Mouse (Mus musculus) cerebellum, adult 11 months (tissue): ENCODE results near the gene Eif4e2.

Source experiments
- DNase-seq: peaks from one replicate; pipeline ENCODE4 v3.0.0; 2022

The Eif4e2 gene

DNA sequence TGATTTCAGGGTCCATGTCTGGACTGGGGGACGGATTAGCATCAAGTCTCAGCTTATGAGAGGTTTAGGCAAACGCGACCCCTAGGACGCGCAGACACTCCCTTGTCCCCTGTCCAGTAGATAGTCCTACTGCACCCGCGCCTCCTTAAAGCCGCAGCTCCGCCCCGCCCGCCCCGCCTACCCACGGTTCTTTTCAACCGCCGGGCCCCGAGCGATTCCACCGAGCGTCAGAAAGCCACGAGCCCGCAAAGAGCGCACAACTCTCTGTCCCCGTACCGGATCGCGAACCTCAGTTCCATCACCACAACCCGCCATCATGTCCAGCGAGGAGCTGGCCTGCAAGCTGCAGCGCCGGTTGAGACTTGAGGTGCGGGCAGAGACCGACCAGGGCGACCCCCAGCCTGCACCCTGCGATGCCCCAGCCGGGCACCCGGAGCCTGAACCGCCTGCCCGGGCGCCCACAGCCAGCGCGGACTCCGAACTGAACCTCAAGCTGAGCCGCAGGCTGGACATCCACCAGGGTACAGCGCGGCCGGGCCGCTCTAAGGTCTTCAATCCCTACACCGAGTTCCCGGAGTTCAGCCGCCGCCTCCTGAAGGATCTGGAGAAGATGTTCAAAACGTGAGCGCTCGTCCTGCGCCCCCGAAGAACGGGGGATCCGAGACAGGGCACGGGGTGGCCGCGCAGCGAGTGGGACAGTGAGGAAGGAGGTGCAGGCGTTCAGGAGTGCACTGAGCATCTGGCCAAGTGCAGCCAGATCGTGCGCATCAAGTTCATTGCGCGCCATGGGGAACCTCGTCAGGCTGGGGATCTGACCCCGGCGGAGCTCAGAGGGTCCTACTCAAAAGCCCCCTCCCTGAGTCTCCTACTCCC is 50.7 kb downstream of the Eif4e2 start, which contains the start of gene Efhd1:
Efhd1 (plus strand) TSS at position 230 of the 873 bp plus-strand sequence.
- no peak for DNase-seq

DNA sequence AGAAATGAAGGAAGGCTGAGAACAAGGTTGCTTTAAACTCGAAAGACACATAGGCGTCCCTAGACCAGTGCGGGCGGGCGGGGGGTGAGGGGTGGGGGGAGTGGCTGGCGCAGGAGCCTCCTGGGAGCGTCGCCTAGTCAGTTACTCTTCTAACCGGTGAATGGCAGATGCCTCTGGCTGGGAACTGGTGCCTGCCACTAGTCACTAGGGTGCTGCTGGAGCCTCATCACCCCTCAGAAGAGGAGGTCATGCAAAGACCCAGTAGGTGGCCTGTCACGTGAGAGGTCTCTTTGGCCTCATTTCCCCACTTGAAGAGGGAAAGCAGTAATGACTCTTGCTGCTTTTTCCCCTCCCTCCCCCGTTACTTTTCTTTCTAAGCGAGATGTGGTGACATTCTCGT is 51.5 kb downstream of the Eif4e2 start:
- DNase-seq, result no peak

DNA sequence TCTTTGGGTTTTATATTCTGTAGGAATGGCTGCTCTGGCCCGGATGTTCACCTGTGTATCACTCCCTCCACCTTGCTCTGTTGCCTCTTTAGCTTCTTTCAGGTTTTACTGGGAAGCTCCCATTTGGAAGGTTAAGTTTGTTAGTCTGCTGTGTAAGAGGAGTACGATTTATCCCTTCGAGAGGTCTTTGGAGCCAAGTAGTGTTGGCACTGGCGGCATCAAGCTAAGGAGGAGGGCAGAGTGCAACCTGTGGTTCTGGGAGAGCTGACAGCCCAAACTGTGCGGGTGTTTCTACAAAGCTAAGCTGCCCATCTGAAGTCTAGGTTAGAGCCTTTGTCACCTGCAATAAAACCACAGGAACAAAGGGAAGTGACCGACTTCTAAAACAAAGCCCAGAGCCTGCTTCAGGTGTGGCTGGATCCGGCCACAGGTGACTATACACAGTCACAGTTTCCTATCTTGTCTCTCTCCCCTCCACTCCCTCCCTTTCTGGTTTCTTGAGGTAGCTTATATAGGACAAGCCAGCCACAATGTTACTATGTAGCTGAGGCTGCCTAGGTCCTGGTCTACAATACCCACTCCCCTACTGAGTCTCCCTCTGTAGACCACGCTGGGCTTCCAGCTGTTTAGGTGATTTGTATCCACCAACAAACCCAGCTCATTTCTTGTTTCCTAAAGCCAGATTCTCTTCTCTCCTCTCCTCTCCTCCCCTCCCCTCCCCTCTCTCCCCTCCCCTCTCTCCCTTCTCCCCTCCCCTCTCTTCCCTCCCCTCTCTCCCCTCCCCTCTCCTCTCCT is 52.8 kb downstream of the Eif4e2 start:
- no peak for DNase-seq

DNA sequence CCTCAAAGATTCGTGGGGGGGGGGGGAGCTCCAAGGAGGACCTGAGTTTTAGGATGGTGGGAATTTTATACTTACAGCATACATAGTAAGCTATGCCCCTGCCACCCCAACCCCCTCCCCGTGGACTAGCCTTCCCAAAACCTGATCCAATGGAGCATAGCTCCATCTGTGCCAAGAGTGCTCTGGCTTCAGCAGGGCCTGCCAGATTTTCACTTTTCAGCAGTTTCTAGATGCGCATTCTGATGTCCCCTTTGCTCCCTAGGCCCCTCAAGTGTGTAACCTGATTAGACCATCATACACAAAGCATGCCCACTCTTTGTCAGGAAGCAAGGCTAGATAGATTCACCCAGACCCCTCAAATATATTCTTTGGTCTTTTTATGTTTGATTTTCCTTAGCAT is 56.5 kb downstream of the Eif4e2 start:
- no peak for DNase-seq

DNA sequence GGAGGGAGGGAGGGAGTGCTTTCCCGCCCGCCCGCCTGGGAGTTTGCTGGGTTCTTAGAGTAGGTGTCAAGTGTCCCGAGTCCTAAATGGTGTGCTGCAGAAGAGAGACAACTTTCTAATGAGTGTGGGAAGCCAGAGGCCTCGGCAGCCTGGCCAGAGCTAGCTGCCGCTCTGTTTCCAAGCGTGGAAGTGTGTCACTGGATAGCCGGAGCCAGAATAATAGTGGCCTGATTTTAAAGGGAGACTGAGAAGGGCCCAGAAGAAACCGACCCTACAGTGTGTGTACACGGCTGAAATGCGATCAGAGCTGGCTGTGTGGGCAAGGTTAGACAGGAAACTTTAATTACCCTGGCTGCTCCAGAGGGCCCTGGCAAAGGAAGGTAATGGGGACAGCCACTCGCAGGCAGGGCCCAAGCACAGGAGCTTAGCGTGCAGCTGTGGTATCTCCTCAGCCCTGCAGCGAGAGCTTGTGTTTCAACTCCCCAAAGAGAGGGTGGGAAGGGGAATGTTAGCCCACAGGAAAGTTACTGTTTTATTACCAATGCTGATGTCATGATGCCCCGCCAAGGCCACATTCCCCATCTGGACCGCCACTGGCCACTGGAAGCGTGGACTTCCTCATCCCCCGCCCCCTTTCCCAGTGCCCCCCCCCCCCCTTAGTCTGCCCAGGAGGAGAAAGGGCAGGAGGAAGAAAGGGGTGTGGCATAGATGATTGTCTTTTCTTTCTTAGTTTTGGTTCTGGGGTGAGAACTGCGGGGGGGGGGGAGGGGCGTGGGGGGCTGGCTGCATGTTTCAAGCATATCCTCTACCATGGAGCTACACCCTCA is 57.1 kb downstream of the Eif4e2 start:
- no peak for DNase-seq

DNA sequence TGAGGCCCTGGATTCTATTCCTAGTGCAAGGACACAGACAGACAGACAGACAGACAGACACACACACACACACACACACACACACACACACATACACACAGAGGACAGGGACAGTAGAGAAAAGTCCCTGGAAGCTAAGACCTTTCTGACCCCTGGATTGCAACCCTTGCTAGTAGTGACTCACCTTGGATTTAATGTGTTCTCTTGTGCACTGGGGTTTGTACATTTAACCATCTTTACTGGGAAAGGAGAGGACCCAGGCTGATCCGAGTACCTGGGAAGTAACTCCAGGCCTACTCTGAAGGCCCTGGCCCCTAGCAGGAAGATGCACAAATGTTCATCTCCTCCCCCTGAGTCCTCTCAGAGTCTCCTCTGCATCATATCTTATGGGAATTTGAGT is 57.9 kb downstream of the Eif4e2 start:
- no peak for DNase-seq

DNA sequence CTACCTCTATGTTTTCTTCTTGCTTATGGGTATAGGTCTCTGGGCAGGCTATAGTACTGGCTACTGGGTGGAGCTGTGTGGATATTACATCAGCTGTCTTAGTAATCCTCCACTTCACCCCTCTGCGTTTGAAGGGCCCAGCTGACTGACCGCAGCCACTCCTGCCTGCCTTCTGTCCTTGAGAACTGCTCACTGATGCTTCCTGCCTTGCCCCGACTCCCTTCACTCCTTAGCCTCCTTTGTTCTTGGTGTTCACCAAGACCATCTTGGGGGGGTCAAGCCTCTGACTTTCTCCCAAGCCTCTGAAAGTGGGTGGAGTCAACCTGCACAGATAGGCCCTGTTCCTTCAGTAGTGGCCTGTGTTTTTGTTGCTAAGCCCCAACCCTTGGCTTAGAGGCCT is 58.7 kb downstream of the Eif4e2 start:
- no peak for DNase-seq

DNA sequence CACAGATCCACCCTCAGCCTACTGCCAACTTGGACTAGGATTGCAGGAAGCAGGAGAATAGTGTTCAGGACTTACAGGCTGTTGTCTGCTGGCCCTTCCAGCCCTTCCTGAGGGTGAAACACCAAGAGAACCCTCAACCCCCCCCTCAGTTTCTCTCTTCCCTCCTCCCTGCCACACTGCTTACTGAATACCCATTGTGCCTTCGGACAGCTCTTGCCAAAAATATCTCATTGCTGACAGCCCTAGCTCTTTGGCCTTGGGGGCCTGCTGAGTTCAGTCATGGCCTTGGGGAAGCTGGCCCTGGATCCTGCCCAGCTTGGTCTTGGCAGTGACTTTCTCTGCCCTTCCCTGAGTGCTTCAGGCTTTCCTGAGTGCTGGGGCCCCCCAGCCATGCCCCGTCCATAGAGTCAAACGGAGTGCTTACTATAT is 59.8 kb downstream of the Eif4e2 start:
- DNase-seq, result peak; percentile 38

DNA sequence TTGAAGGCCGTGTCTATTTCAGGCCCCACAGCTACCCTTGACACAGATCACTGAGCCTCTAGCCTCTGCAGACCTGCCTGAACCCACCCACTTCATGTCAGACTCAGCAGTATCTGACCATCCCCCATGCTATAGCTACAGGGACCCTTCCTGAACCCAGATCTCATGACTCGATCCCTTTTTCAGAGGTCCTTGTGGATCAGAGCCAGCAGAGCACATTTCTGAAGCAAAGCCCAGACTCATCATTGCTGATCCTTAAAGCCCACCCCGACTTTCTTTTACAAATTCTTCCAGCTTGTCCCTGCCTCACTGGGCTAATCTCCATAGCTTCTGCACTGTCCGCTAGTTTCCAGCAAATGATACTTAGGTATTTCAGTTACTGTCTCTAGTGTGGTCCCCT is 60.4 kb downstream of the Eif4e2 start:
- DNase-seq, result no peak

DNA sequence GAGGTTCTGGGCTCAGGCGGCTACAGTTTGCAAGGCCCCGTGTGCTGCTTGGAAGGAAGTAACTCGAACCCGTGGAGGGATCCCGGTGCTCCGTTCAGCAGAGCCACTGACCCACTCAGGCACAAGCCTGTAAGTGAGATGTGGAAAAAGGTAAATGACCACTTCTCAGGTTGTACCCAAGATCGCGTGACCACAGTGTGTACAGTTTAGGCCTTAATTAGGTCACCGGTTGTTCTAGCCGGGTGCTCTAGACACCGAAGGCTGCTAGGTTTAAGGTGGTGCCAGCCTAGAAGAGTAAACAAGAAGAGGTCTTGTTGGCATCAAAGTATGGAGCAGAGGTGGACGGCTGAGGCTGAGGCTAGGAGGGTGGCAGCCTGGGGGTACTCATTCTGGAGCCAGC is 61.4 kb downstream of the Eif4e2 start:
- DNase-seq, result no peak

DNA sequence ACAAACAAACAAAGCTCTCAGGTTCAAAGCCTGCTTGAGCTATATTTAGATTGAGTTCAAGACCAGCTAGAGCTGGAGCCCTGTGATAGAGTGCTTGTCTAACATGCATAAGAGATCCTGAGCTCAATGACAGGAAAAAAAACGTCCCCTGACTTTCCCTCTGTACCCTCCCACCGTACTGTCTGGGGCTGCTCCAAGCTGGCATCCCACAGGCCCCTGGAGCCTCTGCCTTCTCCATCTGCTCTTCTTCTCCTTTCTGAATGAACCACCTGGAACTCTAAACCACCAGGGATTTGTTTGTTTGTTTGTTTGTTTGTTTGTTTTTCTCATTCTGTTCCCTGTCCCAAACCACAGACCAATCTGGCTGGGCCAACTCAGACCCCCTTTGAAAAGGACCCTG is 62.3 kb downstream of the Eif4e2 start:
- DNase-seq, result no peak

DNA sequence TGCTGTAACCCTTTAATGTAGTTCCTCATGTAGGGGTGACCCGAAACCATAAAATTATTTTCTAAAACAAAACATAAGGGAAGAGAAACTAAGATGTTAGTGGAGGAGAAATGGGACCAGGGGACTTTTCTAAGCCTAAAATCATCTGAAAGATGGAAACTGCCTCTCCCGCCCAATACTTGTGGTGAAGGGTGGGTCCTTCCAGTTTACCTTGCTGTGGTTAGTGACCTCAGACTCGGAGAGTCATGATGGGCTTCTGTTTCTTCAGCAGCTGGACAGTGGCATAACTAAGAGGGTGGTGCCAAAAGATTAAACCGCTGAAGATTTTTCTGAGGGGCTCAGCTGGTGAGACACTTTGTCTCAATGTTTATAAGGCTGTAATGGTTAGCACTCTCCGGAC is 66.6 kb downstream of the Eif4e2 start:
- no peak for DNase-seq

DNA sequence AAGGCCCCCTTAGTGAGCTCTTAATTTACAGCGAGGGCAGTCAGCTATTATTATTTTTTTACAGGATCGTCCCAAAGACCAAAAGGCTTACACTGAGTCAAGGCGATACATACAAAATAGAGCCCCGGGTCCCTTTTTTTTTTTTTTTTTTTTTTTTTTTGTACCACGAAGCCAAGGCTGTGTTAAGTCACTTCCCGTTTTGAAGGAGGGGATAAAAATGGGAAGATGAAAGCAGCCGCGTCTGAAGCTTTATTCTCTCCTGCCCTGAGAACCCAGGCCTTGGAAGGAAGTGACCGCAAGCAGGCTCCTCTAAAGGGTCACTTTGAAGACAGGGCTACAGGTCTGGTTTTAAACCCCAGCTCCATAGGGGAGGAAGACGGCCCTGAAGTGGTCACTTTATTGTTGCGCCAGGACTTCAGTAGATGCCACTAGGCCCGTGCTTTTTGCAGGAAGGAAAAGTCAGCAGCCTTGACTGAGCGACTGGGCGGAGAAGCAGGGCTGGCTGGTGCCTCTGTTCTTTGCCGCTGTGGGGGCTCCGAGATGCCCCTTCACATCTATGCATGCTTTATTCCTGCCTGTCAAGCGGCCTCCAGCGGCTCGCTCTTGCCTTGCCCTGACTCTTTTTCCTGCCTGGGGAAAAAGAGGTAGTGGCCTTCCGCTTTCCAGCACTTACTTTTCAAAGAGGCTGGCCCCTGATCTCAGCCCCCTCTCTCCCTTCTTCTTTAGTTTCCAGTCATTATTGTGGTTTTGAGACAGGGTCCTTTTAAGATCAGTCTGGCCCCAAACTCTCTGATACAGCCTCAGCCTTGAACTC is 68.1 kb downstream of the Eif4e2 start:
- DNase-seq, result no peak

DNA sequence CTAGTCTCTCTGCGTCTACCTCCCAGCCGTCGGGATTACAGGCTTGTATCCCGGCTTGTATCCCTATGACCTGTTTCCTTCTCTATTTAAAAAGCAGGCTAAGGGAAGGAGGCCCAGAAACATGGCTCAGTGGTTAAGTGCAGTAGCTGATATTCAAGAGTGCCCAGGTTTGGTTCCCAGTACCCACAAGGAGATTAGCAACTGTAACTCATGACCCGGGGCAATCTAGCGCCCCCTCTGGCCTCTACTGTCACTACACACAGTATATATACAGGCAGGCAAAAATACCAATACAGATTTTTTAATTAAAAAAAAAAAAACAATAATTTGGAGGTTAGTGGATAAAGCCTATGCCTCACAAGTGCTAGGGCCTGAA is 68.7 kb downstream of the Eif4e2 start:
- DNase-seq, result no peak

DNA sequence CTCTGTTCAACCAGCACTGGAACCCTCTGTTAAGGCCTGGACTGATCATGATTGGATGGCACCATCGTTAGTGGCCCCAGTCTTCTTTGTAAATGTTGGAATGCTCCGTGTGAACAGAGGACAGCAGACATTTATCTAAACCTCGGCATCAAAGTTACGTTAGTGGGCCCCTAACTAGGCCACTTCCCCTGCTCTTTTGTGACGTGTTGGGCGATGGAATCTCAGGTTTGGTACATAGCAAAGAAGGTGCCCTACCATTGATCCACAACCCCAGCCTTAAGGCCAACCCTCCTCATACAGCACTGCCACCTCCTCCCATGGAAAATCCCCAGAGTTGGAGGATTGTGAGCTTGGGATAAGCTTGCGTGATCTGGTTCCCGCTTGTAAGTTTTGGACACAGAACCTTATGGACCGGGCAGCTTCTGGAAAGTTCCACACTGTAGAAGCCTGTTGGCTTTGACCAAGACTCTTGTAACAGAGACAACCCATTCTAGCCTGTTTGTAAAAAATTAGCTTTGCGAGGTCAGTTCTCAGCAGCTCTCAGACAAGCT is 69.8 kb downstream of the Eif4e2 start:
- no peak for DNase-seq

DNA sequence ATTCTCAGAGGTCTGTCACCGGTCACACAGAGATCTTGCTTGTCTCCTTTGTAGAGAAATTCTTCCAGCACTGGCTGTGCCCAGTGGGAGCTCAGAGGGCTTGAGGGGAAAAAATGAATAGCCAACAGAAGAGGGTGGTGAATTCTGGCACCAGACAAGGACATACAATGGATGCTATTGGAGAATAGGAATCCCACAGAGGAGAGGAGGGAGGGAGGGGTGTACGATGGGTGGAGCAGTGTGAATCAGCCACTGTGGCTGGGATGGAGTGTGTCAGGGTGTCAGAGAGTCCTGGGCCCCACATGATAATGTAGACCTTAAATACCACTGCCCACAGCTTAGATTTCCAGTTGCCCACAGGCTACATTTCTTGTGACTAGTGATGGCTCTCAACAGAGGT is 73.4 kb downstream of the Eif4e2 start:
- DNase-seq, result no peak
